Mouse (Mus musculus) midbrain, postnatal 0 days (tissue): Measurements from ENCODE around the gene Adcy7. TPM values are rescaled to one million over a fixed set of nuclear protein-coding genes. Genes with fewer than 3 reads are reported as not detected.

ENCODE experiments used
- ATAC-seq: fragments of 200-750 bp; cut with Nextera tagmentation; 2 replicates; pipeline ENCODE4 v1.8.0; 2017; ENCODE audit warnings: moderate number of reproducible peaks, mild to moderate bottlenecking, moderate TSS enrichment, moderate library complexity; ENCODE audit not compliant: low FRiP score
- DNase-seq: peaks from one replicate; pipeline ENCODE4 v3.0.0-alpha.2; 2015; ENCODE audit warnings: low spot score
- H3K27ac ChIP-seq: fragments of 300-500 bp; sonication (generic); 2 replicates; pipeline ENCODE4 v1.5.1; 2014; ENCODE audit warnings: low read depth, mild to moderate bottlenecking, low read length, mixed read lengths
- H3K27me3 ChIP-seq: fragments of 300-500 bp; sonication (generic); 2 replicates; pipeline ENCODE4 v1.6.1; 2014; ENCODE audit warnings: low read length, control low read depth, mixed read lengths; ENCODE audit not compliant: insufficient read depth
- H3K36me3 ChIP-seq: fragments of 300-500 bp; sonication (generic); 2 replicates; pipeline ENCODE4 v1.6.1; 2014; ENCODE audit warnings: low read length, control low read depth, mixed read lengths; ENCODE audit not compliant: insufficient read depth
- H3K4me1 ChIP-seq: fragments of 300-500 bp; sonication (generic); 2 replicates; pipeline ENCODE4 v1.6.1; 2014; ENCODE audit warnings: mild to moderate bottlenecking, control low read depth, antibody characterized with exemption, low read length, mixed read lengths; ENCODE audit not compliant: insufficient read depth
- H3K4me2 ChIP-seq: fragments of 300-500 bp; sonication (generic); 2 replicates; pipeline ENCODE4 v1.6.1; 2014; ENCODE audit warnings: low read depth, mild to moderate bottlenecking, low read length, mixed read lengths; ENCODE audit not compliant: poor library complexity, severe bottlenecking
- H3K4me3 ChIP-seq: fragments of 300-500 bp; sonication (generic); 2 replicates; pipeline ENCODE4 v1.5.1; 2014; ENCODE audit warnings: low read depth, mild to moderate bottlenecking, low read length, moderate library complexity
- H3K9ac ChIP-seq: fragments of 300-500 bp; sonication (generic); replicated peaks from 2 replicates; pipeline ENCODE4 v1.6.1; 2014; ENCODE audit warnings: mild to moderate bottlenecking, low read length, moderate library complexity, mixed read lengths; ENCODE audit not compliant: poor library complexity, severe bottlenecking
- H3K9me3 ChIP-seq: fragments of 300-500 bp; sonication (generic); 2 replicates; pipeline ENCODE4 v1.6.1; 2016; ENCODE audit warnings: low read length, control low read depth
- CTCF ChIP-seq: IDR thresholded peaks from 2 replicates; pipeline ENCODE4 v1.5.1; 2016; ENCODE audit warnings: antibody characterized with exemption, mild to moderate bottlenecking
- WGBS: fragments of 180-500 bp; shearing (Covaris S2); extraction: QIAGEN DNeasy Blood & Tissue Kit; methylation state at CpG from one replicate; pipeline ENCODE4 v1.1.7; 2014; 5-methylcytosine and 5-hydroxymethylcytosine counted together
- polyA plus RNA-seq: library from polyadenylated mRNA; unstranded; fragments of >200 nt; fragmentation: Nextera tagmentation; extraction: Ambion mirVana; gene quantifications from 2 replicates; pipeline ENCODE4 v1.2.1, GENCODE M21; 2015
- total RNA-seq: library from RNA; depleted of rRNA; stranded (reverse); fragments of >200 nt; gene quantifications from 2 replicates; pipeline ENCODE4 v1.2.3, GENCODE M21; 2014

The Adcy7 gene
- total and polyA plus RNA-seq, 2 experiments from 2014 or later = 11.1 to 21.4 TPM

DNA sequence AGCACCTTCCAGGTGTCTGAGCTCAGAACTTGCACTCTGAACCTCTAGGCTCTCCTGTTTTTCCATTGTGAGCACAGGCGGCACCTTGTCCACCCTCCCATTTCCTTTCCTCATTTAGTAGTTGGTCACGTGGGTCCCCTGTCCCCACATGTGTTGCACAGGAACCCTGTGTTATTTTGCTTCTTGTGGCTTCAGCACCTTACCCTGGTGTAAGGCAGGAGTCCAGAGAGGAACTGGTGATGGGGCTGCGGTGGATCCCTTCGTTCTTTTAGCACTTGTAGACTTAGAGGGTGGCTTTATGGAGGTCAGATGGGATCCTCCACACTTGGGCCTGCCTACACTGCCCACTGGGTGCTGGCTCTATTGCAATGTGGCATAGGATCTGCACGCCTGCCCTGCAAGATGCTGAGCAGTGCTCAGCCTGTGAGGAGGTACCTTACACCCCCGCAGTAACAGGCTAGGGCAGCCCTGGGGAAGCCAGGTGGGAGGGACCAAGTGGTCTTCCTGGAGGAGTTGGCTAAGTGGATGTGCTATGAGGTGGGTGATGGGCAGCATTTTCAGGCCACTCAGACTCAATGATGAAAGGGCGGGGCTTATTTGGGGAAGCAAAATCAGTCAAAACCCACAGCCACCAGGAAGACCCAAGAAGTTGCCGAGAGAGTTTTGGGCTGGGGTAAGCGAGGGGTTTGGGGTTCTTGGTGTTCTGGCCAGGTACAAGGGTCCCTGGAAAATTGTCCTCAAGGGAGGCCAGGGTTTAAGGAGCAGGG is 21.6 kb downstream of the Adcy7 start:
- no peak for DNase-seq
- Histone ChIP-seq H3K27ac (no peak overlapping the region), H3K9me3 (no peaks in the 10 kb centered on the region), H3K4me2 (no peak overlapping the region), H3K9ac (no peak overlapping the region), H3K4me3 (no peak overlapping the region), H3K4me1 (no peaks in the 10 kb centered on the region), H3K27me3 (no peaks in the 10 kb centered on the region), H3K36me3 (peaks cover 2% of the 10 kb centered on the region; the same call in 1 of the 2 replicates)
- ATAC-seq = no peak
- no peak for TF ChIP-seq CTCF
- 92% methylated on average over 9 of the region's 9 CpGs for WGBS

DNA sequence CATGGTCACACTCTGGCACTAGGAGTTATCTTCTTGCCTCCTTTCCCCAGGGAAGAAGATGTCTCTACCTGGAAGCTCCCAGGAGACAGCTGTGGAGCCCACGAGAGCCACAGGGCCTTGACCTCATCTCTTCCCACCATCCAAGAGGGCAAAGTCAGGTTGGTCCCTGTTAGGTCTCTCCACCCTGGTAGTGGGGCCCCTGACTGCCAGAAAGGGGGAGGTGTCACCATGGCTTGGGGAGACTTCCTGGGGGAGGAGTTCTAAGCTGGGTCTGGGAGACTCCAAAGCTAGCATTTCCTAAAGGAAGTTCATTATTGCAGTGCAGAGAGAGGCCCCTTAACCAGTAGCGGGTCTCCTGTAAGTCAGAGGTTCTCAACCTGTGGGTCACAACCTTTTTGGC is 22.8 kb downstream of the Adcy7 start:
- Histone ChIP-seq H3K4me3 (no peak overlapping the region), H3K27ac (no peak overlapping the region), H3K9ac (no peak overlapping the region), H3K36me3 (peaks cover 2% of the 10 kb centered on the region; the same call in 1 of the 2 replicates), H3K27me3 (no peaks in the 10 kb centered on the region), H3K4me2 (no peak overlapping the region), H3K4me1 (no peaks in the 10 kb centered on the region), H3K9me3 (no peaks in the 10 kb centered on the region)
- 84% methylated on average over 2 of the region's 2 CpGs for WGBS
- DNase-seq (no peak), ATAC-seq (no peak)
- TF ChIP-seq CTCF = no peak

DNA sequence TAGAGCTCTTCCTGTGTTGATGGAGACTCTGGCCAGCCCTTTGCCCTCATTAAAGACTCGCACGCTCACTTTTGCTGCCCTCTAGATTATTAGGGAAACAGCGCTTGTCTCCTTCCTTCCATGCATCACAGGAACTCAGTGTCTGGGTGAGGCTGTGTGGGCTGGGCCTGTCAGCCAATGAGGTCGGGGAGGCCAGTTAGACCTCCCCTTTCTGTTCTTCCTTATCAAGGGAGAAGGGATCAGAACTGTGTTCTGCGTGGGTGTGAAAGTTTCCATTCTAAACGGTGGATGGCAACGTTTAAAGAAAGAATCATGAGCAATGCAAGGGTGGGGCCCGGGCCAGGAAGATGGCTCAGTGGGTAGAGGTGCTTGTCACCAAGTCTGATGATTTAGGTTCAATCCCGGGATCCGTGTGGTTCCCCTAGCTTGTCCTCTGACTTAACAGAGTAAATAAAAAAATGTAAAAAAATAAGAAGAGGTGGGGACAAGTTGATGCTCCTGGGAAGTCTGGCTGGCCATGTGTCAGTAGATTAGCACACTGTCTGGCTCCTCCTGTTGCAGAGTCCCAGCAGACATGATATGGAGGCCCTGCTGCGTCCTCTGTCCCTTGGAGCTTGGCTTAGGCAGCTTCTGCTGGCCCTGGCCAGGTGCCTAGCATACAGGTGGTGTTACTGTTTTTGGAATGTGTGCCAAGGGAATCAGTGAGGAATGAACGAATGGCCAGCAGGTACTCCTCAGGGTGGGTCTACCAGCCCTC is 26.0 kb downstream of the Adcy7 start:
- no peak overlapping the region for H3K4me3 ChIP-seq
- peaks cover 2% of the 10 kb centered on the region; the same call in 1 of the 2 replicates for H3K36me3 ChIP-seq
- no peak for ATAC-seq
- no peak overlapping the region for H3K9ac ChIP-seq
- H3K27me3 ChIP-seq = no peaks in the 10 kb centered on the region
- no peak overlapping the region for H3K4me2 ChIP-seq
- DNase-seq = no peak
- no peak overlapping the region for H3K27ac ChIP-seq
- no peaks in the 10 kb centered on the region for H3K4me1 ChIP-seq
- no peak for TF ChIP-seq CTCF
- H3K9me3 ChIP-seq = no peaks in the 10 kb centered on the region
- 63% methylated on average over 12 of the region's 12 CpGs for WGBS

DNA sequence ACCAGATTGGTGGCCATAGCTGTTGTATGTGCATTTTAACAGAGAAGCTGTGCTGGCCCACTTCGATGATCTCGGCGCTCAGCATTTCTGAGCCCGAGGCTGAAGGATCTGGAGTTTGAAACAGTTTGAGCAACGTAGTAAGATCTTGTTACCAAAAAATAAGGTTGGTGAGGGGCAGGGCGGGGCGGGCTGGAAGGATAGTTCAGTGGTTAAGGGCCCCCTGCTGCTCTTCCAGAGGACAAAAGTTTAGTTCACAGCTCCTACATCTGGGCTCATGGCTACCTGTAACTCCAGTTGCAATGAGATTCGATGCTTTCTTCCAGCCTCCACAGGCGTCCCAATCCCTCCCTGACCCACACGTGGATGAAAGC is 26.5 kb downstream of the Adcy7 start:
- DNase-seq = no peak
- 88% methylated on average over 10 of the region's 10 CpGs for WGBS
- H3K4me2 ChIP-seq = no peak overlapping the region
- no peaks in the 10 kb centered on the region for H3K4me1 ChIP-seq
- no peak overlapping the region for H3K4me3 ChIP-seq
- H3K27ac ChIP-seq = no peak overlapping the region
- H3K9me3 ChIP-seq = no peaks in the 10 kb centered on the region
- H3K36me3 ChIP-seq = peaks cover 2% of the 10 kb centered on the region; the same call in 1 of the 2 replicates
- ATAC-seq = no peak
- no peak overlapping the region for H3K9ac ChIP-seq
- H3K27me3 ChIP-seq = no peaks in the 10 kb centered on the region
- no peak for TF ChIP-seq CTCF

DNA sequence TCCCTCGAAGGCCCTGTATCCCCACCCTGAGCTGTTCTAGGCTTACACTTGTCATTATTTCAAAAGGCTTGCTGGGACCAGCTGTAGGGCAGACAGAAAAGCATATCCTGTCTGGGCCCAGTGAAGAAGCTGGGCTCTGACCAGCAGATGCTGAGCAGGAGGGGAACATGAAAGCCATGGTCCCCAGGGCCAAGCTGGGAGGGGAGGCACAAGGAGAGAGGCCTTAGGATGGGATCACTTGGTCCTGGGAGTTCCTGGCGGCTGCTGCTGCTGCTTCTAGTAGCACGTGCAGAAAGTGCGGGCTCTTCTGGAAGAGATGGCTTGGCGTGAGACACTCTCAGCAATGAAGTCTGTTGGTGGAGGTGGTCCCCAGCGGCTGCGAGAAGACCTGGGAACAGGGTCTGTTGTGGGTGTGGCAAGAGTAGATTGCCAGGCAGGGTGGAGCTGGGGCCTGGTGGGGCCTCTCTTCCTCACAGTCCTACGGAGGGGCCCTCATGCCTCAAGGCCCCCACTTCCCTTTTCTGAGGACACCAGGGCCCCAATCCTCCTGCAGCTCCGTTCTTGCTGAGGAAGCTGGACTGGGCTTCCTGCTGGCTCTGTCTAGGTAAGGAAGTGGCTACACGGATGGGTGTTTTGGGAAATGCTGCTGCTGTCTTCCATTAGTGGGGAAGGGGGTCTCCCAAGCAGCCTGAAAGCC is 27.9 kb downstream of the Adcy7 start:
- no peak for DNase-seq
- no peaks in the 10 kb centered on the region for H3K4me1 ChIP-seq
- H3K9me3 ChIP-seq = no peaks in the 10 kb centered on the region
- no peak overlapping the region for H3K27ac ChIP-seq
- H3K27me3 ChIP-seq = no peaks in the 10 kb centered on the region
- H3K4me2 ChIP-seq = no peak overlapping the region
- no peak for TF ChIP-seq CTCF
- H3K9ac ChIP-seq = no peak overlapping the region
- H3K4me3 ChIP-seq = no peak overlapping the region
- H3K36me3 ChIP-seq = peaks cover 2% of the 10 kb centered on the region; the same call in 1 of the 2 replicates
- ATAC-seq = no peak
- WGBS = 84% methylated on average over 10 of the region's 10 CpGs
